Mouse (Mus musculus) adrenal gland, adult (tissue): ENCODE measurements around the gene Aco2.

Source experiments
- DNase-seq, 2 experiments: peaks; one replicate each; pipeline ENCODE4 v3.0.0; 2022 to 2023; ENCODE audit warnings: low spot score in 1 of 2; ENCODE audit not compliant: inconsistent age in 2 of 2

Gene Aco2

DNA sequence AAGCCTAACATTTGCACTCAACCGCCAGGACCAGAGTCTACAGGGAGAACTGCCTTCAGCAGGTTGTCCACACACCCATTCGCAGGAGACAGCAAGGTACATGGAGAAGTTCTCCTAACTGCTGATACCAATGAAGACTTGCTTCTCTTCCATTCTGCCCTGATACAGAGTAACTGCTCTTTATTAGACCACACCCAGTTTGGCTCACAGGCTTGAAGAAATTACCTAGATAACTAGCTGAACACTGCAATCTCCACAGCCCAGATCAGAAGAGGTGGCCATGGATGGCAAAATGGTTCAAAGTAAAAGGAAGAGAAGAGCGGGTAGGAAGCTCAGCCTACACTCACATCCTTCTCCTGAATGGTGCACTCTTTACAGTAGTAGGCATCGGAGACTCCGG lies 2.1 kb upstream of the Aco2 start:
- DNase-seq: no peak

DNA sequence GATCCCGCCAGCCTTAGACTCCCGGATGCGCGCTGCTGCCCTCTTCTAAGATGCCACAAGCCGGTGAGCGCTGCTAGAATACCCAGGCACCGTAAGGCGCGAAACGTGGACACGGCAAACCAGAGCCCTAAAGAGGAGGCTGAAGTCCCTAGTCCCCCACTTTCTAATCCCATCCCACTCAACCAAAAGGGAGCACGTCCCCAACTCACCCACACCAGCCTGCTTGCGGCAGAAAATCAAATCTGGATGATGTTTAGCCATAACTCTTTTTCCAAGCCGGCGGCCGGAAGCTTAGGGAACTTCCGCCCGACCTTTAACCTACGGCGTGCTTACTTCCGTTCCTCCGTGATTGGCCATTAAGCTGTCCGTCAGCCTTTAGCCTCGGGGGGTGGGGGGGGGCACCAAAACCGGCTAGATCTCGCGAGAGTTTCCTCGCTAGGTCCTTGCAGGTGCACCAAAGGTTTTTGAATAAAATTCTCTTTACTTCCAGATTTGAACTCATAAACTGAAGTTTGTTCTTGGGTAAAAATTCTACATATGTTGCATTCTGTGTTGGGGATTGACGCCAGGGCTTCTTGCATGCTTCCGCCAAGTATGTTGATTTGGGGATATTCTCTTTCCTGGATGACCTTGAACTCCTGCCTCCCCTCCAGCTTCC lies 376 bp upstream of the Aco2 start, which contains the start of gene Phf5a:
Gene Phf5a, minus strand, starts transcription at position 308 of the 658 bp plus-strand sequence.
- DNase-seq: peak; percentile 86 to 95

DNA sequence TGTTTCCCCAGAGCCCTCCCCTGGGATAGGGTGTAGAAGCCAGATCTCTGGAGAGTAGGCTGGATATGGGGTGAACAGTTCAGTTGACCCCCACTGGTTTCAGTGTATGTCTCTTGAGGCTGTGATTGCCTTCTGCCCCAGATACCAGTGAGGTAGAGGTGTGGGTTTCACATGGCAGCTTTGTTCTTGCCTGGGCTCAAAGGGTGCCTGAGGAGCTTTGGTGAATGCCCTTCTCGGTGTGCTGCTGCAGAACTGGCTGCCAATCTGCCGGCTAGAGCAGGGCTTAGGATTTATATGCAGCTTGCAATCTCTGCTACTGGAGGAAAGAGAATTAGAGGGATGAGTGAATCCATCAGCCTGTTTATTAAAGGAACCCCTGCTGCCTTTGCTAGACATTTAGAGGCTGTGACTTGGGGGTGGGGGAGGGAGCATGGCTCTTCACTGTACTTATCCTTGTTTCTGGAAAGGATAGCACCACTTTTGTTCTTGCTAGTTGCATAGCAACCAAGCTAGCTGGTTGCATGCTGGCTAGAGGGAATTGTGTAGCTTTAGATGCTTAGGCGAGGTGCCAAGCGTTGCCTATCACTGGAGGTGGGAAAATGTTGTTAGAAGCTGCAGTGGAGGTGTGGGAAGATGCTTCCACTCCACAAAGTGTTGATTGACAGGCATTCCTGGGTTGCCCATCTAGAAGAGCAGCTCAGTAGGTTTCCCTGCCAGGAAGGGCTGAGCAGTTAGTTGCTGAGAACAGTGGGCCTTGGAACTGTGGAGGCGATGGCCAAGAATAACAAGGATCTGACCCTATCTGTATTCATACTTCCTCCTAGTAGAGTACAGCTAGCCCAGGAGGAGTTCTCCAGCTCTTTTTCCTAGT lies 7.7 kb downstream of the Aco2 start:
- DNase-seq: peak in 1 of 2 experiments; percentile 57

DNA sequence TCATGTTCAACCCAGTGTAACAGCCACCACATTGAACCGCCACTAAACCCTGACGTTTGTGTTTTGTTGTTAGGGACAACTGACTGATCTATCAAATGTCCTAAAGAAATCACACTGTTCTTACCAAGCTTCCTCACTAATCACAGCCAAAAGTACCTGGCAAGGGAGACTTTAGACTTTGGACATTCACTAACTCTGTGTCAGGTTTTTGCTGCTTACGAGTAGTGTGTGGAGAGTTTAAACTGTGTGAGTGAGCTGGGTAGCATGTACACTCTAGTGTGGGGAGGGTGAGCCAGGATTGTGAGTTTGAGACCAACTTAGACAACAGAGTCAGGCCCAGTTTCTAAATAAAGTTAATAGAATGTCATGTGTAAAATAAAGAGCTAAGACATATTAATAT lies 10.2 kb downstream of the Aco2 start:
- no peak for DNase-seq

DNA sequence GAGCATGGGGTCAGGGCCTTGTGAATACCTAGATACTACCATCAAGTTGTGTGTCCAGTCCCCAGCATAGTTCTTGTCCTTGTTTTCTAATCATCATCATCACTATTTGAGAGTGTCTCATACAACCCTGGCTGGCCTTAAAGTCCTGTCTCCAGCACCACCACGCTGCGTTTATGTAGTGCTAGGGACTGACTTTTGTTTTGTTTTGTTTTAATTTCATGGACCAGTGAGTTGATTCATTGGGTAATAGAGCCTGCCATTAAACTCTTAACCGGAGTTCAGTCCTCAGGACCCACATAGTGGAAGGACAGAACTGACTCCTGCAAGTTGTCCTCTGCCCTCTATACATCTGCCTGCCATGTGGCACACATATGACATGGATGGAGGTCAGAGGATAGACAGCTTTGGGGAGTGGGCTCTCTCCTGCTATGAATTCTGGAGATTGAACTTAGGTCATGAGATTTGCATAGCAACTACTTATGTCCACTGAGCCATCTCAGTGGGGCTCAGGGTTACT lies 13.4 kb downstream of the Aco2 start:
- DNase-seq: no peak

DNA sequence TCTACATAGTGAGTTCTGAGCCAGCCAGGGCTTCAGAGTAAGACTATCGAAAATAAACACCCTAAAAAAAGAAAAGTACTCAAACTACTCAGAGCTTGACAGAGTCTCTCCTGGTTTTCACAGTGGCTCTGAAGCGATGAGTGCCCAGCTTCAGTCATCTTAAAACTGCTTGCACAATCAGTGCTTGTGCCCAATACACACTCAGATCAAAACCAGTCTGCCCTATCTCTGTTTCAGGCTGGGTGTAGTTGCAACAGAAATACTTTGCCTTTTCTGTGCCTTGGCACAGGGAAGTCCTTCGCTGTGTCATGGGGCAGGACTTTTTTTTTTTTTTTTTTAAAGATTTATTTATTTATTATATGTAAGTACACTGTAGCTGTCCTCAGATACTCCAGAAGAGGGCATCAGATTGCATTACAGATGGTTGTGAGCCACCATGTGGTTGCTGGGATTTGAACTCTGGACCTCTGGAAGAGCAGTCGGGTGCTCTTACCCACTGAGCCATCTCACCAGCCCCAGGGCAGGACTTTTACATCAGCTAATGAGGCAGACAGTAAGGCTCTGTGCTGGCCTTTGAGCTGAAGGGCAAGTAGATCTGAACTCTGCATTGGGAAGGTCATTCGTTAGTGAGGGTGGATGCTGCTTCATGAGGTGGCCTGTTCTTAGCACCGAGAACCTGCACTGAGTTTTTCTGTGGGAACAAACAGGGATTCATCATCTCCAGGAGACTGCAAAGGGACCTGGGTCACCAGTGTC lies 14.9 kb downstream of the Aco2 start:
- peak in 1 of 2 experiments; percentile 51 for DNase-seq

DNA sequence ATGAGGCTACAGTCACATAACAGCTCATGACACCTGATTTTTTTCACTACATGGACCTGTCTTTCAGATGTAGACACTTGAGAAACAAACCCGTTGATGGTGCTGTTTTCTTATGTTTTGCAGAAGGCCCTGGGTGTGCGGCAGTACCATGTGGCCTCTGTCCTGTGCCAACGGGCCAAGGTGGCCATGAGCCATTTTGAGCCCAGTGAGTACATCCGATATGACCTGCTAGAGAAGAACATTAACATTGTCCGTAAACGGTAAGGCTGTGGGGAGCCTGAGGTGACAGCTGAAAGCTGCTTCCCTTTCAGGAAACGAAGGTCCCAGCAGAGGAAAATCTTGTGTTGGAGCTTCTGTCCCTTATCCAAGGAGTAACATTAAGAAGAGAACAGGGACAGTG lies 17.1 kb downstream of the Aco2 start:
- no peak for DNase-seq

DNA sequence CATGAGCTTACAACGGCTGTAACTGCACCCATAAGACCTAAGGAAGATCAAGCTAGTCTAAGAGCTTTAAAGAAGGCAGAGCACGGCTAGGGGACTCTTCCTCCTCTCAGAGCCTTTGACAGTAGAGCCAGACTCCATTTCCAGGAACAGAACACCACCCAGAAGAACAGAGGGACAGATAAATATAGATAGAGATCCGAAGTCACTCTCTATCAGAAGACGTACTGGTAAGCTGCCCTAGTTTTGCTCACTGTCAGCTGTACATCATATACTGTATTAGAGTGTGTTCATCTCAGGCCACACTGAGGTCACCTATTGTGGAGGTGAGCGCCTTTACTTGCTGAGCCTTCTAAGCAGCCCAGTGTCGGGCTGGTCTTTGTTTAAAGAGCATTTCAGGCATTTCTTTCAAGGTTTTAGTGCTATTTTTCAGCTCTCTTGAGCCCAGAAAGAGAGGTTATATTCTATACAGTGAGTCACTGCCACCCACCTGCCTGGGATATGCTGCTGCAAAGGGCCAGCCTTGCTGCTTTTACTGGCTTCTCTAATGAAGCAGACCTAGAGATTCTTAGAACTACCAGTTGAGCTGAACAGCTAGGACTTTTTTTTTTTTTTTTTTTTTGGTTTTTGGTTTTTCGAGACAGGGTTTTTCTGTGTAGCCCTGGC lies 19.2 kb downstream of the Aco2 start:
- no peak for DNase-seq

DNA sequence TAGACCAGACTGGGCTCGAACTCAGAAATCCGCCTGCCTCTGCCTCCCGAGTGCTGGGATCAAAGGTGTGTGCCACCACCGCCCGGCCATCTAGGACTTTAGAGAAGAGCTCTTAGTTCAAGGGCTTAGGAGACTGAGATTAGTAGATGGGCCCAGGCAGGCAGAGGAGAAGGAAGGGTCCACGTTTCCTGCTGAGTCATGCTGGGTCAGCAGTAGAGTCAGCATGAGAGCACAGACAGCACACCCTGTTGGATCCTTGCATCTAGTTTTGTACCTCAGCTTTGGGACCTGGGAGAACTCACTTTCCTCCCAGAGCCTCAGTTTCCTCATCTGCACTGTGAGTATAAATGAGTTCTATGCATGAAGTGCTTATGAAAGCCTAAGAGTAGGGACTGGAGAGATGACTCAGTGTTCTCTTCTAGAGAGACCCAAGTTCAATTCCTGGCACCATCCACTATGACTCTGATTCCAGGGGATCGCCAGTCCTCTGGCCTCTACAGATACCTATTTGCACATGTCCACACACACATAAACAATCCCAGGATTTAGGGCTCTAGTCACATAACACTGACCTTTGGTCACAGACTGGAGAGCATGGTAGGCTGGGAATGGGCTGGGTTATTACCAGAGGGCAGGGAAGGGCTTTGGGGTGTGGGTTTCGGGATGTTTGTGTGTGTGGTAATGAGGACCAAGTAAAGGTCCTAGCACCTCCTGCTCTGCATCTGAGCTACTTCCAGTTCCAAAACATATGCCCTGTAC lies 19.9 kb downstream of the Aco2 start:
- no peak for DNase-seq

DNA sequence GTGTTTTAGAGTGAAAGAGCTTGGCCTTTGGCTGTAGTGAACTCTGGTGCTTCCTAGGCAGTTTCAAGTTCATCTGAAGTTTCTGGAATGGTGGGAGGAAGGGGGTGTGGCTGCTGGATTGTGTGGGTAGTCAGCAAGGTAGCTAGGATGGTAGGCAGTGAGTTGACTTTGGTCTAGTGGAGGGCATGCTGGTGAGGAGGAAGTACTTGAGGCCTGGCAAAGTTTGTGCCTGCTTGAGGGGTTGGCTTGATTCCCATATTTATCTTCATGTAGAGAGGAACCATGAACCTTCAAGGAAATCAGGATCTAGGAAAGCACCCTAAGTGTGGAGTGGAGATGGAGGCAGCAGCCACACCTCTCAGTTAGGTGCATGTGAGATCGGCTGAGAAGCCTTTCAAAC lies 21.9 kb downstream of the Aco2 start:
- no peak for DNase-seq

DNA sequence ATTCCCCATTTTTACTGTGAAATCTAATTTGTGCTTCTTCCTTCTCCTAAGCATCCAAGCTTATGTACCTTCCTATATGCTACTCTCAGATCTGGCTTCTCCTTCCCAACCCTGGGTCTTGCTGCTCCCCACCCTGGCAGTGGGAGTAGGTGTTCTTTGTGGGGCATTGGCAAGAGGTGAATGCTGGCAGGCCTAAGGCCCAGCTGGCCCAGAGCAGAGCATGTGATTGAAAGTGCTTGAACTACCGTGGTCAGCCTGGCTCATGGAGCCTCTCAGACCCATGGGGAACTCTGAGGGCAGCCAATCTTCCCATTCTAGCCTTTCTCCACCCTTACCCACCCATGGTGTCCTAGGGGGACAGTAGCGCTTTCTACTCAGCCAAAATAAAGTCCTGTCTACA lies 24.3 kb downstream of the Aco2 start:
- no peak for DNase-seq

DNA sequence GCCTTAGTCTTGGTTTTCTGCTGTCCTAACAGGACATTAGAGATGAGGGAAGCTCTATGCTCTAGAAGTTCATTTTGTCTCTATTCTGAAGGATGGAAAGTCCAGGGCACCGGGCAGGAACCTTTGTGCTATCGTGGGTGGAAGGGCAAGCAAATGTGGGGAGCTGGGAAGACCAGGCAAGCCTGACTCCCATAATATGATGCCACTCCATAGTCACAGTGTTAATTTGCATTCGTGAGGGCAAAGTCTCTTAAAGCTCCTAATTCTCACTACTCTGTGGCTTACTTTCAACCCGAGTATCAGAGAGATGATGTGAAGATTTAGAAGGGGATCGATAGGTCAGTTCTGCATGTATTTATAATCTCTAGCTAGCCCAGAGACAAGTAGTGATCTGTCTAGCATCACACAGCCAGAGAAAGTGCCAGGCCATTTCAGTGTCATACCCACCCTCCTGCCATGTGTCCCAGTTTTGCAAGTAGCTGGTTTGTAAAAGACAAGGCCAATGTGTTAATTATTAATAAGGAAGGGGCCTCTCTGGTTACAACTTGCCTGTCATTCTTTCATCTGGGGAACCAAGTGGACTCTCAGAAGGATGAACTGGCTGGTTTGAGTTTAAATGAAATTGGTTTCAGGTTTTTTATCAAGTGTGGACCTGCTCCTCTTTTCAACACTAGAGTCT lies 25.6 kb downstream of the Aco2 start:
- no peak for DNase-seq

DNA sequence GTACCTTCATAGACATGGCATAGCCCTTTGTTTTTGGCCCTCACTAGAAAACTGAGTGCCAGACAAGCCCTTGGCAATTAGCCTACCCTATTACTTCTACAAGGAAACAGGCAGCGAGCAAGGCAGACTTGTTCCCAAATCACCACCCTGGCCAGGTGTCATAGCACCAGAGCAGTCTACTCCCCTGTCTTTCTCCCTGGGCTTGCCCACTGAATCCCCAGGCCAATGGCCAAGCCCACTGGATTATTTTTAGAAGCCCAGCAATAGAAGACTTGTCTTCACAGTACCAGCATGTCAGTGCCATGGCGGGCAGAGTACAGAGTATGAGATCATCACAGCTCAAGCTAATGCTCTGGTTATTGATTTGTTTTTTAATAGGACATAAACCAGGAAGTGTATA lies 26.6 kb downstream of the Aco2 start:
- DNase-seq: no peak

DNA sequence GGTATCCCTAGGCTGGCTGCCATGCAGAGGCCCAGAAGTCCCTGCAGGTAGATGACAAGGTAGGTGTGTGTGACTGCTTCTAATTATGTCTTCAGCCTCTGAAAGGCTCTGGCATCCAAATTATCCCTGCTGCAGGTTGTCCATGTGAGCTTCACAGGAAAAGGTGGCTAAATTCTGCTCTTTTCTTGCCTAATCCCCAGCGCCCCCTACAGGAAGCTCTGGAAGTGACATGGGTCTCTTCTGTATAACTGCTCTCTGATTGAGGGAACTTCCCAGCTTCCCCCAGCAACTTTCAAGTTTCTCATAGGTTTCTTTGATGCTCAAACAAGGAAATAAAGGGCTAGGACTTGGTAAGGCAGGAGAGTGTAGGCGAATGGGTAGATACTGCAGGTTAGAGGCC lies 32.8 kb downstream of the Aco2 start:
- DNase-seq: peak; percentile 59 to 89

DNA sequence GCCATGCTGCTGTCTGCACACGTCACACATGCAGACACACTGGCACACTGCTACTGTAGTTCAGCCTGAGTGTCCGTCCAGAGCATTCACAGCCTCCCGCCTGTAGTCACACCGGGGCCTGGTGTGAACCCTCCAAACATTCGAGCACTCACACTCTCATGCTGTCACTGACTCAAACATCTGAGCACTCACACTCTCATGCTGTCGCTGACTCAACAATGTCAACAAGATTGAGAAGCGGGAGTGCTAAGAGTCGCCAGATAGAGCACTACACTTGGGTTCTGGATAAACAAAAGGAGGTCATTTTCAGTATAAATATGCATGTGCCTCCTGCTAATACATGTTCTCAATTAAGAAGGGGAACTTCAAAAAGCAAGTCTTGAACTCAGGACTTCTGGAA lies 35.8 kb downstream of the Aco2 start:
- no peak for DNase-seq

DNA sequence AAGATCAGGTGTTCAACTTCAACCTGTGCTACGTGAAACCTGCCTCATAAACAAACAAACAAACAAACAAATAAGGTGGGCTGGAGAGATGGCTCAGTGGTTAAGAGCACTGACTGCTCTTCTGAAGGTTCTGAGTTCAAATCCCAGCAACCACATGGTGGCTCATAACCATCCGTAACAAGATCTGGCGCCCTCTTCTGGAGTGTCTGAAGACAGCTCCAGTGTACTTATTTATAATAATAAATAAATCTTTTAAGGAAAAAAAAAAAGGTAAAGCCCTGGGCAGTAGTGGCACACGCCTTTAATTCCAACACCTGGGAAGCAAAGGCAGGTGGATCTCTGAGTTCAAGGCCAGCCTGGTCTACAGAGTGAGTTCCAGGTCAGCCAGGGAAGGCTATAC lies 36.7 kb downstream of the Aco2 start:
- DNase-seq: peak in 1 of 2 experiments; percentile 29

DNA sequence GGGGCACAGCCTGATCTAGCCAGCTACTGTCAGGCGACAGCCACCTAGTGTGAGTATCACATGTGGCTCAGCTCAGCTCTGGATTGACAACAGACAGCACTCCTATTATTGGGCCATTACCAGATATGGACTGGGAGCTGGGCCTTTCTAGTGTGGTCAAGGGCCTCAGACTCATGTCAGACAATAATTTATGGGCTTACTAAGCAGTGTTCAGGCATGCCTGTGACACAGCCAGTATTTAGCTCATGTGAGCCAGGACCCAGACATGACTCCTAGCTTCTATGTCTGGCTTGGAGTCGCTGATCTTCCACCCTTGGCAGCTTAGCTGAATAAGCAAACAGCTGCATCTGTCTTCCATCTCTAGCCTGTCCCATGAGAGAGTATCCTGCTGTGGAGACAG lies 40.4 kb downstream of the Aco2 start:
- DNase-seq: peak in 1 of 2 experiments; percentile 50

DNA sequence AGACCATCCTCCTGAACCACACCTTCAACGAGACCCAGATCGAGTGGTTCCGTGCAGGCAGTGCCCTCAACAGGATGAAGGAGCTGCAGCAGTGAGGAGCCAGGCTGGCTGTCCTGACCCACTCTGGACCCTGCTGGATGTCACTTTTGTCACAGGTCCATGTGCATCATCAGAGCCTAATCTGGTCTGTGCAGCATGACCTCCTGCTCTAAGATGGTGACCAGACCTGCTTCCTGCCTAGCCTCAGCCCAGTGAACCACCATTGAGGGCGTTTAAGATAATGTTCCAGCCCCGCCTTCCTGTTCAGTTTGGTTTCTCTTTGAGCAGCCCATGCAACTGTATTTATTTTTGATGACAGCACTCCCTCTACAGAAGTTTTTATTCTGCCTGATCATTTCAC lies 42.6 kb downstream of the Aco2 start:
- no peak for DNase-seq

DNA sequence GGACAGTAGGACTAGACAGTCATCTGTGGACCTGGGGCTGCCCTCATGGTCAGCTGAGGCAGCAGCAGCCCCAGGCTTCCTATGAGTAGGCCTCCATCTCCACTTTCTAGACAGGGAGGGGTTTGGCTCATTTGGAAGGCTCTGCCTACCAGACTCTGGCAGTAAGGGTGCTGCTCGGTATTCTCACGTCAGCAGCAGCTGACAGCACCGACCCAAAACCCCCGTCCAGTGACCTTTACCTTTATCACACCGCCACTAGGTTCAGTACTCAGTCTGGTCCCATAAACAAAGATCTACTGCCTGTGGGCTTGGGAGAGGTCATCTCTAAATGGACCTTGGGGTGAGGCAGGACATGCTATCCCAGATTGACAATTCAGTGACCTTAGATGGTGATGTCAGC lies 43.6 kb downstream of the Aco2 start:
- DNase-seq: no peak

DNA sequence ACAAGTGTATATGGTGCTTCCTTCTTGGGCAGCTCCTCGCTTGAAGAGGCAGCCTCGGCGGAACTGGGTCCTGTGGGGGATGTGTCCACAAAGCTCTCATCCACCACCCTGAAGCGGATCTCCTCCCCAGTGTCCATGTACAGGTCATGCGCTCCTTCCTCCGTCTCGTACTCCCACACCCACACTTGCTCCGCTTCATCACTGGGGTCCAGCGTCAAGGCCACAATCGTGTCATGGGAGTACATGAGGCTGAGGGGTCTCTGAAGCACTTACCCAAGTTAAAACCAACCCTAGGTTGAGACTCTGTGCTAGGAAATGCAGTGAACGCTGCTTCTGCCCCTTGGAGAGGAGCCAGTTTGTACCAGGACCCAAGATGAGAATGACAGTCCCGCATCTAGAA lies 45.1 kb downstream of the Aco2 start:
- no peak for DNase-seq
